Mouse (Mus musculus) urinary bladder, postnatal 36 days (tissue): ENCODE measurements around the gene Irf2.

ENCODE experiments used
- DNase-seq, 2 experiments: peaks; one replicate each; pipeline ENCODE4 v3.0.0; 2022; ENCODE audit warnings: low spot score in 2 of 2, mixed read lengths in 1 of 2

Gene Irf2

DNA sequence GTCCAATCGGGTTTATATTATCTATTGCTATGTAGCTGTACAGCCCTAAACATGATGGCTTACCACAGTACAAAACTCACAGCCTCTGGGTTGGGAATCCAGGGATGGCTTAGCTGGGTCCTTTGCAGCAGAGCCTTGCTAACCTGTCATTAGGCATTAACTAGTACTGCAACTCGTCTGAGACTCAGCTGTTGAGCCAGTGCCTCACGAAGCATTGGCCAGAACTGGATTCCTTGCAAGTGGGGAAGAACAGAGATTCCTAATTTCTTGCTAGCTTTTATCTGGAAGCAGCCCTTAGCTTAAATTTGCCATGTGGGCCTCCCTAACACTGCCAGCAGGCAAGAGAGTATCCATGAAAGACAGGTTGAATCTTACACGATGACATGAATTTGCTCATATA lies 104.3 kb downstream of the Irf2 start:
- DNase-seq: no peak

DNA sequence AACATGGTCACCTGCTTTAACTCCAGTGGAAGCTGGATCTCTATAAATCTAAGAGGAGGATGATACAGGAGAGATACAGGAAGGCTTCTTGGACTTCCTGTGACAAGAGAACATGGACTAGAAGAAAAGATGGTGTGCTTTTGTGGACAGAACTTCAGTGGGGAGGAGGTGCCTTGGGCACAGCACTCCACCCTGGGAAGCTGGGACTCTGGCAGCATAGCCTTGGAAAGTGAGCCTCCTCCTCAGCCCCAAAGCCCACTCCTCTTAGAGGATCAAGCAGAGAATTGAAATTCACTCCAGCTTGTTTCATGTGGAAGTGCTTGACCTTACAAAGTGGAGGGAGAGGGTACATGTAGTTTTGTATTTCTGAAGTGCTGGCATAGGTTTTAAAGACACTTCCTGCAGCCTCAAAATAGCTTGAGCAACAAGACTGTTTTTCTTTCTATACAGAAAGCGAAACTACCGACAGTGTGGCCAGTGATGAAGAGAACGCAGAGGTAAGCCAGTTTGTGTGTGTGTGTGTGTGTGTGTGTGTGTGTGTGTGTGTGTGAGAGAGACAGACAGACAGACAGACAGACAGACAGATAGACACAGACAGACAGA lies 104.9 kb downstream of the Irf2 start:
- no peak for DNase-seq

DNA sequence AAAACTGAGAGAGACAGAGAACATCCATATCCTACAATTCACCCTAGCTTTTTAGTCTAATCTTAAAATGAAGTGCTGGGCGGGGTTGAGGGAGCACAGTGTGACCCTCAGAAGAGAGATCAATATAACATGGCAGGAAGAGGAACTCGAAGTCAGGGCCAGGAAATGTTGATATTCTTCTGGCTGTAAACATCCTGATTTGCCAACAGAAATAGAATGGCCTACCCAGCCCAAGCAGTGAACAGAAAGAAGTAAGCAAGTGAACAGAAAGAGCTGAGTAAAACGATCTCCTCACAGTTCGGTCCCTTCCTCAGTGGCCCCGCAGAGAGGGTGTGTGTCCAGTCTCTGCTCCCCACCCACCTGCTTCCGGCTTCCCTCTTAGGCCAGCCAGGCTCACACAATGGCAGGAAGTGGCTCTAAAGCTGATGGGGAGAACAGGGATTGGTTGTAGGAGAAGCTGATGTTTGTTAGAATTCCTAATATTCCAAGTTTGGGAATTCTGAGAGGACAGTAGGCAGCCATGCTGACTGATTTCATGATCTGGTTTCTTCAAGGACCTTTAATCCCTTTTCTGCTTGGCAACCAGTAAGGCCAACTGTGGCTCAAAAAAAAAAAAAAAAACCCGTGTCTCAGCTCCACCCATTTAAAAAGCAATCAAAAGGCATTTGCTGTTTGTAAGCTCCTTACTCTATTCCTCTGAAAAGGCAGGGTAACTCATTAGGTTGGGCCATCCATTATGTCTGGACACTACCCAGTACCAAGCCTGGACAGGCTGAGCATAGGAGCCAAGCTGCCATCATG lies 105.6 kb downstream of the Irf2 start:
- DNase-seq: no peak

DNA sequence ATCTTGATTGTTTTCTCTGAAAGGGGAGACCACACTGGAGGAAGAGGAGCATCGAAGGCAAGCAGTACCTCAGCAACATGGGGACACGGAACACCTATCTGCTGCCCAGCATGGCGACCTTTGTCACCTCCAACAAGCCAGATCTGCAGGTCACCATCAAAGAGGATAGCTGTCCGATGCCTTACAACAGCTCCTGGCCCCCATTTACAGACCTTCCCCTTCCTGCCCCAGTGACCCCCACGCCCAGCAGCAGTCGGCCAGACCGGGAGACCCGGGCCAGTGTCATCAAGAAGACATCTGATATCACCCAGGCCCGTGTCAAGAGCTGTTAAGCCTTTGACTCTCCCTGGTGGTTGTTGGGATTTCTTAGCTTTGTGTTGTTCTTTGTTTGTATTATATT lies 106.4 kb downstream of the Irf2 start:
- DNase-seq: no peak

DNA sequence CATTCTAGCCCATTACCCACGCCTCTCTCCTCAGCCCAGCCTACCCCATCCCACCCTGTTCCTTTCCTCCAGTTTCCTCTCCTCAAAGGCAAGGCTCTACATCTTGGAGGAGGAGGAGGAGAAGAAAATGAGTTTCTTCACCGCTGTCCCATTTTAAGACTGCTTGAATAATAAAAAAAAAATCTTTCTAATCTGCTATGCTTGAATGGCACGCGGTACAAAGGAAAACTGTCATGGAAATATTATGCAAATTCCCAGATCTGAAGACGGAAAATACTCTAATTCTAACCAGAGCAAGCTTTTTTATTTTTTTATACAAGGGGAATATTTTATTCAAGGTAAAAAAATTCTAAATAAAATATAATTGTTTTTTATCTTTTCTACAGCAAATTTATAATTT lies 107.4 kb downstream of the Irf2 start:
- DNase-seq: no peak

DNA sequence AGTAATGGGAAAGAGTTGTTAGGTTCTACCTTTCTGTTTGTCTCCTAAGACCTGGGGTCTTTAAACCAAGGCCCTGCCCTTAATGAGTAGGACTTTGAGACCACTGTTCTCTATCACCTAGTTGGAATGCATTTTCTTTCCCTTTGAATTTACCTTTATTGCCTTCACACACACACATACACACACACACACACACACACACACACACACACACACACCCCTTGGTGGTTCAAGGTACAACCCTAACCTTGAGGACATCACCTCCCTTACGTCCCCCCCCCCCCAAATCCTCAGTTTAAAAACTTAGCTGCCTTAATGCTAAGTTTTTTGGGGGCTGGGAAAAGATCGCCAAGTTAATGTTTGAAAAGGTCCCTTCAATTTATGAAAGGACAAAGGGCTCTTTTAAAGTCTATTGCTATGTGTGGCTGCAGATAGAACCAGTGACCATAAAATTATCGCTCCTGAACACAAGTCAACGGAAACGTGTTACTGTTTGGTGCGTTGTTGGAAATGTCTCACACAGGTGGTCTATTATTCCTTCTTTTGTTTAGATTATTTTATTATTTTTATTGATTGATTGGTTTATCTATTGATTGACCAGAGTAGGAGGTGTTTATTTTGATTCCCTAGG lies 108.6 kb downstream of the Irf2 start:
- no peak for DNase-seq

DNA sequence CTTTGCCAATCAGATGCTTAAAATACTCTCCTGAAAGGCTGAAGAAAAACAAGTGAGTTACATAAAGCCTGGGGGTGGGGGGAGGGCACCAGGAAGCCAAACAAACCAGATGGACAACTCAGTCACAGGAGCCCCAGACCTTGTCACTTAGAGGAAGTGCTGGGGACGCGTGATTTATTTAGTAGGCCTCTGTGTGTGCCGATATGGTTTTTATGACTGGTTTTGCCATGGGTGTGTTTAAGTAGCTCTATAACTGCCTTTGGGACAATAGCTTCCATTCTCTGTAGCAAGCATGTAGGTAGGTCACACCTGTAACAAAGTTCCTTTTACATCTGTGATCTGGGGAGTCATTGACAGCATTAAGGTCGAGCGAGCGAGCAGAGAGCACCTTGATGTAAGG lies 109.4 kb downstream of the Irf2 start:
- DNase-seq: no peak

DNA sequence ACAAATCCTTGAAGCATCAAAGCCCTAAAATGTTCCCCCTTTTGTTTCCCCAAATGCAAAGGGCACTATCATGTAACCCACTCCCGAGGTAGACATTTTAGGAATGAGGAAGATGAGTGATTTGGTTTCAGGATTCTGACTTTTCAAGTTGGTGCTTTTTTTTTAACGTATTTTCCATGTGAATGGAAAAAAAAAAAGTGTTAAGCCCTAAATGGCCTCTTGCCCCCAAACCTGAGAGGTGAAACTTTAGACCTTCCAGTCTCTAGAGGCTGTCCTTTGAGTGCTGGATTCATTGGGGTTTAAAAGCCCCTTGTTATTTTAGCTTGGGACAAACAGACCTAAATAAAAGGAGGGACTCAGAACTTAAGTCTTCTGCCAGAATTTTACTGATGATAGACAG lies 109.9 kb downstream of the Irf2 start:
- no peak for DNase-seq

DNA sequence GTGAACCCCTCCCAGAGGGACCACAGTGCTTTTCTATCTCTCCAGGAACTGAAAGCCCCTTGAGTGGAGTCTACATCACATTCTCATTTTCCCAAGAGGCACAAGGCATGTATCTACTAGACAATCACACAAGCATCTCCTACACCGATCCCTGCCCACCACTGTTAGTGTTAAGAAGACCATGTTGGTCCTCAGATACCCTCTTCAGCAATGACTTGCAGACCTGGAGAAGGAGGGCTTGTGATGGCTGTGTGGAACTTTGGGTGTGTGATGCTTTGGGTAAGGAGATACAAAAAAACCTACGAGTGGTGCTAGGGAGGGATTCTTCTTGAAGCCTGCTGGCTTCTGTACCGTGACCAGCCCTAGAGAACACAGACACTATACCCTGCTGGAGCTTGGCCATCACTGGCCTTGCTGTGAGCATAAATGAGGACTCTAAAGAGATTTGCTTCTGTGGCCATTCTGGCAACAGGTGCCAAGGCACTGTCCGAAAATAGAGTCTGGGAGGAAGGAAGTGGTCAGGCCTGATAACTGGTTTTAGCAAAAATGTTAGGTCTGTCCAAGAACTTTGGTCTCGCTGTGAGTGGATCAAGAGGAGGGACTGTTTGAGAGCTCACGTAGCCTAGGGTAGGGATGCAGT lies 110.8 kb downstream of the Irf2 start:
- DNase-seq: no peak

DNA sequence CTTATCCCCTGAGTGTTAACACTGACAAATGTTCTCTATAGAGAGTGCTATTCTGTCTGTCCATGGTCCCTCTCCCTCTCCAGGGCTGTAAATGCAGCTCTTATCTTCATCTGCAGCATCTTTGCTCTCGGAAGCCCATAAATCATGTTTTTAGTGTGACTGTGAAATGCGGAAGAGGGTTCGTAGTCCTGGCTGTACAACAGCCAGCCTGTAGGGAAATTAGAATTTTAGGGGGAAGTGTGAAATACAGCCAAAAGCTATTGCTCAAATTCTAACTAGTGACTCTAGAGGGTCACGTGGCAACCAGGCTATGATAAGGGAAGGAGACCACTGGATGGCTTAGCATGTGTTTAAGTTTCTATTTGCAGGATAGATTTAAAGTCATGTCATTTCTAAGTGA lies 112.0 kb downstream of the Irf2 start:
- no peak for DNase-seq

DNA sequence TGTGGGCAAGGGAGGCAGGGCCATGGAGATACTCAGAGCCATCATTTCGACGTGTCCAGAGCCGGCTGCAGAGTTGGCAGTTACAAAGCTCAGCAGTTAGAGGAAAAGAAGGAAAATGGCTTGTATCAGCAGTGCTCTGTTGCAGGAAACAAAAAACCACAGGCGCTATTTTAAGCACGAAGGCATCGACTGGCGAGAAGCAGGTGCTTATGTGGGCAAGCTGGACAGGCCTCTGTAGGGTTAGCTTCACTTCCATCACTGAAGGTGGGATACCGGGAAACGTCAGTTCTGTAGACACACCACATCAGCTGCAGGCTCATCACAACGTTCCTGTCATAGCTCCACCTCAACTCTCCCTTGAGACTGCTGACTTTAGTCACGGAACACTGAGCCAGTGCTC lies 112.8 kb downstream of the Irf2 start:
- no peak for DNase-seq

DNA sequence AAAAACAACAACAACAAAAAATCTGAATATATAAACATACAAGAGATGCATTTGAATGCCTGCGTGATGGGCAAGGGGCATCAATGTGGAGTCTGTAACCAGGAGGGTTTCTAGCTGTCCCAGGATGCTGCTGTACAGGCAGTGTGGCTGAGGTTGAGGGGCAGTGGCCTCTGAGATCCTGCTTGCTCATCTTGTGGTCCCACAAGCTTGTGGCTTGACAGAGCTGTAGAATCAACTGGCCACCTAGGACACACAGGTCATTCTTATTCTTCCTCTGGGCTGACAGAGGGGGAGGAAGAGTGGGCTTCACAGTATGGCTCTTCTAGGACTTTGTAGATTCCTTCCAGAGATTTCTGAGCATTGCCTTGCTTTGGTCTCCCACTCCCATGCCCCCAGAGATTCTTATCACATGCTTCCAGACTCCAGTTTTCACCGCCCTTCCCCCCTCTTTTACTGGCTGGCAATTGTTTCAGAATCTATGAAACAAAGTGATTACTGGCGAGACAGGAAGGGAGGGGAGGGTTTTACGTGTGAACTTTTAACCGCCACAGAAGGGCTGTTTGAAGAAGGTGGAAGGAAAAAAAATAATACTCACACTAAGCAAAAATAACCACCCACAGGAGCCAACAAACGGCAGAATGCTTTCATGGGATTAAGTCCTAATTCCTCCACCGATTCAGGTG lies 119.8 kb downstream of the Irf2 start:
- no peak for DNase-seq

DNA sequence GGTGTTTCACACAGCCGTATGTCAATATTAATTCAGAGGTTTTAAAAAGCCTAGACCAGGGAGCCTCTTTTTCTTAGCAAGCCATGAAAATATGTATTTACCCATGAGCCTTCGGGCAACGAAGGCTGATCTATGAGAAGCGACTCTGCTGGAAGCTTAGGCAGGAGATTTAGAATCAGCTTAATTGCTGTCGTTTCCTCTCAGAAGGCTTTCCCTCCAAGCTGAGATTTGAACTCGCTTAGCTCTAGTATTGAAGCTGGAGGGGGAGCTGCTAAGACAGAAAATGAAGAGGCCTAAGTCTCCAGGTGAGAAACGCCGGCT lies 120.3 kb downstream of the Irf2 start:
- DNase-seq: no peak

DNA sequence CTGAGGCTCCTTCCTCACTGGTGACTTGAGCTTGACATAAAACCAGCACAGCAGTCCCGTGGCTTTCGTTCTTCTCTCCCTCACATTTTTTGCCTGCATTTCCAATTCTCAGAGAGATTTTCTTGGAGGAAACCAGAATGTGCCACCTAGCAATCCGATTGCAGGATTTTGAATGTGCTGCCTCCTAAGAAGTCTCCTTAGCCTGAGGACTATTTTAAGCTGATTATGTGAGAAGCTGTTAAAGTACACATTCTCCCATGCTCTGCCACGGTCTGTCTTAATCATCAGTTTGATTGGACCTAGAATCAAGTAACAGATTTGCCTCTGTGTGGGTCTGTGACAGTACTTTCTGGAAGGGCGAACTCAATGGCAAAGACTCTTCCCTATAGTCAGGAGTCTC lies 123.0 kb downstream of the Irf2 start:
- no peak for DNase-seq

DNA sequence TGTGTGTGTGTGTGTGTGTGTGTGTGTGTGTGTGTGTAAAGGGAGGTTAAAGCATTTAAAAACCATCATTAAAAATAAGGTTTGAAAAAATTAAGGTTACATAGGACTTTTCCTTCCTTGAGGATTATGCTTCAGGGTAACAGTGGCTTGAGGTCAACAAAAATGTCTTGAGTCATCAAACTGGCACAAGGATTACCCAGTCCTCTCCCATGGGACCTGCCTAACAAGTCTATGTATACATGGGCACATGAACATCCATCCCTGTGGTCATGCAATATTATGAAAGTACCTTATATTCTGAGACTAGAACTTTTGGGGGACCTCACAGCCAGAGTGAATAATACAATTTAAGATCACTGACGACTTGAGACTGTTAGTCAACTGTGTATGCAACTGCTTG lies 125.9 kb downstream of the Irf2 start:
- DNase-seq: no peak

DNA sequence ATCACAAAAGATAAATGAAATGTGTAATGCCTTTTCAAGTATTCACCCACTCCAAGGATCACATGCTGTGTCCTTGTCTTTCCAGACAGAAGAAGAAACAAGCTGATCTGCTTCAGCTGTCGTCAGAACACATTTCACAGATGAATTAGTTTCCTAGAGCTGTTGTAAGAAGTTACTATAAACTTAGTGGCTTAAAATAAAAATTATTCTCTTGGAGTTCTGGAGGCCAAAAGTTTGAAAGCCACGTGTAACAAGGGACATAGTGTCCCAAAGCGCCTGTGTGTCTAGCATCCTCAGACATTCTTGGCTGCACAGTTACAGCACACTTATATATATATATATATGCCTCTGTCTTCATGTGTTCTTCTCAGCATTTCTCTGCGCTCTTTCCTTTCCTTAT lies 127.9 kb downstream of the Irf2 start:
- DNase-seq: no peak

DNA sequence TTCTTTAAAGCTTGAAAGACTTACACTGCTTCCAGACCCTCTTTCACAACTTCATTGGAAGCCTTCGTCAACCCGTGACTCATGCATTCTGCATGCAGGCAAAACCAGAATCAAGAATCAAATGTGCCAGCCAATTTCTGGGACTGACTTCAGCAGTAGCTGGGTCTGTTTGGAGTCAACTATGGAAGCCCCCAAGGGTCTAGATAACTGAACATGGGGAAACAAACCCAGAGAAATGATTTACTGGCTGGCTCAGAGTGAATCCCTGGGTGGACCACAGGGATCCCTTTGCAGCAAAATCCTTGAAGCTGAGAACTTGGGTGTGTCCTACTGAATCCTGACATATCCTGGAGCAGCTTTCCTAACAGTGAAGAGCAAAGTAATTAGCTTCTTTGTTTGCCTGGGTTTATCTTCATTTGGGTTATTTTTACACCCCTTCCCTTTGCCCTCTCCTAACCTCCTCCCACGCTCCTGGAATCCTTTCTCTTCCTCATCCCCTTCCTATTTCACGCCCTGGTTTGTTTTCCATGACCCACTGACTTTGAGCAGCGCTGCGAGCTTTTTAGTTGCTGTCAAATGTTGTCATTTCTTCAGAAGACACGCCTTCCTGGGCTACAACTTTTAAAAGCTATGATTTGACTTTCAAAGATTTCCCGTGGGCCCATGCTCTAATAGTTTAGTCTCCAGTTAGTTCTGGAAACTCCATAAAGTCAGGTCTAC lies 129.0 kb downstream of the Irf2 start:
- DNase-seq: peak; percentile 68 to 81

DNA sequence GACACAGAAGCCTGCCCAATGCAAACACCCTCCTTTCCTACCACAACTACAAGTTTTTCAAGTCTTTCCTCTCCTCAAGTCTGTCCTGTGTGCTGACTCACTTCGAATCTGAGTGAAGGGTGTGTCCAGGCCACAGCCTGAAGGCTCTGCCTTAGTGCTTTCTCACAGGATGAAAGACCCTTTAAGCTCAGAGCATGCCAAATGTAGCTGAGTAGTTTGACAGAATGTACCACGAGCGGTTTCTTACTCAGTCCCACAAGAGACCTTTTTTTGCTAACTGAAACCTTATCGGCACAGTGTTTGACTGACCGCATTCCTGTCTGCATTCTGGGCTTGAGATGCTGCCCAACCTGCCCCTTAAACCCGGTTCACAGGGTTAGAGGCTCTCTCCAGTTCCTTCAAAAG lies 130.0 kb downstream of the Irf2 start:
- DNase-seq: no peak

DNA sequence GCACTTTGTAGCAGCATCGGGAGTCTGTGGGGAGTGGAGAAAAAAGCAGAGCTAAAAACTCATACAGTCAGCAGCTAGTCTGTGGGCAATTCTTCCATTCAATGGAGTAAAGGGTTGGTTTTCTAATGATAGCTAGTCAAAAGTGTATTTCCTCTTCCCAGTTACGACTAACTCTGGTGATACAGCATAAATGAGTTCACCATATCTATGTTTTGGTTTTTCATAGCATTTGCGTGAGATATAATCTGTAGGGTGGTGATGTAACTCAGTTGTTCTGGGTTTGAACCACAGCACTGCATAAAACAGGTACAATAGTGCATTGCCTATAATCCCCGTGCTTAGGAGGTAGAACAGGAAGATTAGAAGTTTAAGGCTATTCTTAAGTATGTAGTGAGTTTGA lies 131.6 kb downstream of the Irf2 start:
- no peak for DNase-seq

DNA sequence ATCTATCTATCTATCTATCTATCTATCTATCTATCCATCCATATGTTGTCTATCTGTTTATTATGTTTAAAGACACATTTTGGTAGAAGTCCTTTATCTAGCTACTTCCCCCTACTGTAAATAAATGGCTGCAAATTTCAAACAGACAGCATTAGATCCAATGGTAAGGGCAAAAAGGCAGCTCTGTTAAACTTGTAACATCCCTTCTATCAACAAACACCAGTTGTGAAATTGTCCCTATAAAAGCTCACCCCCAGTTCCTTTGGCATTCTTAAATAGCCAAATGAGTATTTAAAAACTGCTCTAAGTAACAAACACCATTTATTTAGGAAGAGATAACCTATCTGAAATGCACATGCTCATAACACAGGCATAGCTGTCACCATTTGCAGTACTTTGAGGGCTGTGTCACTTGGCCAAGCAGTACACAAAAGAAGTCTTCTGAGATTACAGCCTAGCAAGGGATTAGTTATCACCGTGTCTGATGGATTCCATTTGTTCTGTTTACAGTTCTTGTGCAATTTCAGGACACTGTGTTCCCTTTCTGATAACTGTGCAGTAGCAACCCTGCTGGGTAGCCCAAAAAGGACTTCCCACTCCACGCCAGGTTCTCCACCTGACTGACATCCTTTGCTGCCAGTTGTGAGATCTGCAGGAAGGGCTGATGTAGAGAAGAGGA lies 136.2 kb downstream of the Irf2 start:
- peak in 1 of 2 experiments; percentile 46 for DNase-seq

DNA sequence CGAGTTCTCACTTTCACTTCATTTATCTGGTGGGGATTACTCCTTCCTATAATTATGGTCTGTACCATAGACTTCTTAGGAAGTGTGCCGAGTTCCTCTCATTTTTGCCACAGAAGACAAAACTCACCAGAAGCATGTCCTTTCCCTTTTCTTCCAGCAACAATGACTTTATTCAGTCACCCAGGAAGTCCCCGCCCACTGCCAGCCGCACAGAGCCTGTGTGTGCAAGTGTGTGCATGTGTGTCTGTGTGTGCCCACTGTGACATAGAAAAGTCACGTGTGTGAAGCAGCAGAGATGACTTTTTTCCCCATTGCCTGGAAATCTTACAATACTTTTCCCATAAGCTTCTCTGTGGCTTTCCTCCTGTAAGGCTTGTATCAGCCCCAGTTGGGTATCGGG lies 141.8 kb downstream of the Irf2 start:
- no peak for DNase-seq
